Mouse (Mus musculus): ENCODE measurements around the gene Zfyve28. TPM values are rescaled to one million over a fixed set of nuclear protein-coding genes. Genes with fewer than 3 reads are reported as not detected.

Zfyve28 gene
- polyA plus RNA-seq, 1 experiment from 2014 or later: 4.5 TPM

- H3K4me1 ChIP-seq (ENCODE audit: control insufficient read depth, insufficient read depth, low read length): no peaks in the 10 kb centered on the region
- no peaks in the 10 kb centered on the region for H3K36me3 ChIP-seq (ENCODE audit: control insufficient read depth, insufficient read depth, low read length)
- no peak overlapping the region for H3K27ac ChIP-seq (ENCODE audit: low read depth, low read length)
- 93% methylated on average over 12 of the region's 12 CpGs for whole genome bisulfite sequencing
- H3K9me3 ChIP-seq (ENCODE audit: control insufficient read depth, low read length): no peaks in the 10 kb centered on the region
- no peak for ATAC-seq (ENCODE audit: low read depth)
- H3K27me3 ChIP-seq (ENCODE audit: control insufficient read depth, insufficient read depth, low read length): no peaks in the 10 kb centered on the region
- no peak overlapping the region for H3K4me3 ChIP-seq (ENCODE audit: low read depth, low read length)
- no peak overlapping the region for H3K9ac ChIP-seq (replicated peaks; ENCODE audit: low read depth, low read length)
- H3K4me2 ChIP-seq (ENCODE audit: low read depth, low read length): no peak overlapping the region
Measured at GRCm38 (mm10) chr5:34195786-34196185, 92.5 kb downstream of the Zfyve28 start.

DNA sequence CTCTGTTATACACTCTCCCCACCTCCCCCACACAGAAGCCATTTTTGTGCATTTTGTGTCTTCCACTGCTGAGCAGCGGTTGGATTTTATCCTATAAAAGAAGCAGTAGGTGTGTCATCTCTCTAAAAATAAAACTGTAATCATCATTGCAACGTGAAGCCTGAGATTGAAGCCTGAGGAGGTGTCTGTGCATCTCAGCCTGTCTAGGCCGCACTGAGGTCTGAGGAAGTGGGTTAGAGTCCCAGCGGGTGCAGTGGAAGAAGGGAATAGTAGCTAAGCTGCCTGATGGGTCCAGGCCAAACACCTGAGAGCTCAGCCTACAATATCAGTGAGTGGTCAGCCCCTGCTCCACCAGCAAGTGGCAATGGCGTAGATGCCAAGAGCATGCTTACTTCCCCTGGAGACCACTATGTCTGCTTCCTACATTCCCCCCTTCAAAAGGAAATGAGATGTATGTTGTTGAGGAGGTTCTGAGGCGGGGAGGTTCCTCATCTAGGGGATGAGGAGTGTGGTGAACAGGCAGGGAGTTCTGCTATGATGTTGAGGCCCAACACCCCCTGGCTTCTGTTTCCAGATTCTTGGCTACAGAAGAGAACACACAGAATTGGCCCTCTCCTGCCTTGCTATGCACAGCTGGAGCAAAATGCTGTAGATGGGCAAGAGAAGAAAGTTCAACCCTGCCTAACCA is 93.1 kb downstream of the Zfyve28 start:
- Histone ChIP-seq H3K4me3 (ENCODE audit: low read depth, low read length) (no peak overlapping the region), H3K4me2 (ENCODE audit: low read depth, low read length) (no peak overlapping the region), H3K36me3 (ENCODE audit: control insufficient read depth, insufficient read depth, low read length) (no peaks in the 10 kb centered on the region), H3K9me3 (ENCODE audit: control insufficient read depth, low read length) (no peaks in the 10 kb centered on the region), H3K9ac (replicated peaks; ENCODE audit: low read depth, low read length) (no peak overlapping the region), H3K27me3 (ENCODE audit: control insufficient read depth, insufficient read depth, low read length) (no peaks in the 10 kb centered on the region), H3K27ac (ENCODE audit: low read depth, low read length) (no peak overlapping the region), H3K4me1 (ENCODE audit: control insufficient read depth, insufficient read depth, low read length) (no peaks in the 10 kb centered on the region)
- WGBS: 82% methylated on average over 6 of the region's 6 CpGs
- no peak for ATAC-seq (ENCODE audit: low read depth)

DNA sequence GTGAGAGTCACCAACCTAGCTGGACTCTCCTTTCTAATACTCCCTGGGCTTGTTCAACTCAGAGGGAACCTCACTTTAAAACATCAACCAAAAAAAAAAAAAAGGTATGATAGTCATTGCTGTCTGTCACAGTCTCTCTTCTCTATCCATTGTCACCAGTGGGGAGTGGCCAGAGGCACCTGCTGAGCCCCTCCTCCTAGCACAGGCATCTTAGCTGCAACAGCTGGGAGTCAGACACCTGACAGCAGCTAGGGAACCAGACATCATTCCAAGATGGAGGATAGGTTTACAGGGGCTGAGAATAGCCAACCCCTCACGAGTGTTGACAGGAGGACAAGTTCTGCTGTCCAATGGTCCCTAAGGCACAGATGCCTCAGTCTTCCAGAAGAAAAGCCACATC is 93.8 kb downstream of the Zfyve28 start:
- ATAC-seq (ENCODE audit: low read depth): no peak
- Histone ChIP-seq H3K27ac (ENCODE audit: low read depth, low read length) (no peak overlapping the region), H3K9ac (replicated peaks; ENCODE audit: low read depth, low read length) (no peak overlapping the region), H3K4me2 (ENCODE audit: low read depth, low read length) (no peak overlapping the region), H3K4me1 (ENCODE audit: control insufficient read depth, insufficient read depth, low read length) (no peaks in the 10 kb centered on the region), H3K36me3 (ENCODE audit: control insufficient read depth, insufficient read depth, low read length) (no peaks in the 10 kb centered on the region), H3K9me3 (ENCODE audit: control insufficient read depth, low read length) (no peaks in the 10 kb centered on the region), H3K4me3 (ENCODE audit: low read depth, low read length) (no peak overlapping the region), H3K27me3 (ENCODE audit: control insufficient read depth, insufficient read depth, low read length) (no peaks in the 10 kb centered on the region)
- WGBS: 61% methylated on average over 1 of the region's 1 CpGs

- Histone ChIP-seq H3K9ac (replicated peaks; ENCODE audit: low read depth, low read length) (no peak overlapping the region), H3K4me1 (ENCODE audit: control insufficient read depth, insufficient read depth, low read length) (peaks cover 4% of the 10 kb centered on the region; the same call in 1 of the 2 replicates), H3K27ac (ENCODE audit: low read depth, low read length) (no peak overlapping the region), H3K27me3 (ENCODE audit: control insufficient read depth, insufficient read depth, low read length) (no peaks in the 10 kb centered on the region), H3K9me3 (ENCODE audit: control insufficient read depth, low read length) (no peaks in the 10 kb centered on the region), H3K4me2 (ENCODE audit: low read depth, low read length) (no peak overlapping the region), H3K36me3 (ENCODE audit: control insufficient read depth, insufficient read depth, low read length) (no peaks in the 10 kb centered on the region), H3K4me3 (ENCODE audit: low read depth, low read length) (no peak overlapping the region)
- no peak for ATAC-seq (ENCODE audit: low read depth)
- 78% methylated on average over 4 of the region's 4 CpGs for WGBS
Measured at GRCm38 (mm10) chr5:34191843-34192242, 96.4 kb downstream of the Zfyve28 start.

GRCm38 (mm10) chr5:34191021-34191420 is 97.2 kb downstream of the Zfyve28 start:
- Histone ChIP-seq H3K27ac (ENCODE audit: low read depth, low read length) (no peak overlapping the region), H3K4me3 (ENCODE audit: low read depth, low read length) (no peak overlapping the region), H3K27me3 (ENCODE audit: control insufficient read depth, insufficient read depth, low read length) (no peaks in the 10 kb centered on the region), H3K4me2 (ENCODE audit: low read depth, low read length) (no peak overlapping the region), H3K36me3 (ENCODE audit: control insufficient read depth, insufficient read depth, low read length) (no peaks in the 10 kb centered on the region), H3K9ac (replicated peaks; ENCODE audit: low read depth, low read length) (no peak overlapping the region), H3K9me3 (ENCODE audit: control insufficient read depth, low read length) (no peaks in the 10 kb centered on the region), H3K4me1 (ENCODE audit: control insufficient read depth, insufficient read depth, low read length) (peaks cover 10% of the 10 kb centered on the region)
- 56% methylated on average over 4 of the region's 4 CpGs for whole genome bisulfite sequencing
- ATAC-seq (ENCODE audit: low read depth): no peak

DNA sequence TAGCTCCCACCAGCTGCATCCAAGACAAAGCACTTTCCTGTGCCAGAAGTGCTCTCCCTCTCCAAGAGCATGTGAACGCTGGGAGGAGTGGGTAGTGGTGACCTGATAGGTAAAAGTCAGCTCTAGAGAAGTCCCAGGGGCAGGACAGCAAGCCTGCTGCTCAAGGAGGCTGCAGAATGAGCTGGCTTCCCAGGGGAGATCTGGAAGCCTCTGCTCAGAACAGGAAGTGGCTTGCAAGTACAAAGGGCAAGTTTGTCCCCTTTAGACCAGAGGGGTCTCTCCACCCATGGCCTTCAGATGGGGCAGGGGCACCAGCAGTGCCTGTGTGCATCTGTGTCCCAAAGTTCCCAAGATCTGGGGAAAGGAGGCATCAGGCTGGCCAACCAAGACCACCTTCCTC is 98.7 kb downstream of the Zfyve28 start:
- Histone ChIP-seq H3K36me3 (ENCODE audit: control insufficient read depth, insufficient read depth, low read length) (no peaks in the 10 kb centered on the region), H3K4me1 (ENCODE audit: control insufficient read depth, insufficient read depth, low read length) (peaks cover 23% of the 10 kb centered on the region), H3K4me2 (ENCODE audit: low read depth, low read length) (no peak overlapping the region), H3K9ac (replicated peaks; ENCODE audit: low read depth, low read length) (no peak overlapping the region), H3K27ac (ENCODE audit: low read depth, low read length) (no peak overlapping the region), H3K9me3 (ENCODE audit: control insufficient read depth, low read length) (no peaks in the 10 kb centered on the region), H3K27me3 (ENCODE audit: control insufficient read depth, insufficient read depth, low read length) (no peaks in the 10 kb centered on the region), H3K4me3 (ENCODE audit: low read depth, low read length) (no peak overlapping the region)
- ATAC-seq (ENCODE audit: low read depth): no peak
- 73% methylated on average over 1 of the region's 1 CpGs for WGBS

DNA sequence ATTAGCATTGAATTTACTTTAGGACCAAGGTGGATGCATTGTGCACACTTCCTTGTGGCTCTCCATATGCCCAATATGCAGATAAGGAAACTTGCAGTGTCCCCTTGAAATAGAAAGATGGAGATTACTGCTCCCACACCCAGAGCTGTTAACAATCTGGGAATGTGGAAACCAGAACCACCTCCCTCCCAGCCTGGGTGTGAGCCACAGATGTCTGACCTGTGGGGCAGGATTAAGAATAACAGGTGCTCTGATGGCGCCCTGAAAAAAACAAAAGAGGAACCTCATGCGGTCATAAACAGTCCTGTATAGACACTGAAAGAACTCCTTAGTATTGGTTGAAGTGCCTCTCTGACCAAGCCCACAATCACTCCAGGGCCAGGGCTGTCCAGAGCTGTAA is 99.4 kb downstream of the Zfyve28 start:
- Histone ChIP-seq H3K4me1 (ENCODE audit: control insufficient read depth, insufficient read depth, low read length) (peaks cover 26% of the 10 kb centered on the region), H3K9ac (replicated peaks; ENCODE audit: low read depth, low read length) (no peak overlapping the region), H3K9me3 (ENCODE audit: control insufficient read depth, low read length) (no peaks in the 10 kb centered on the region), H3K4me2 (ENCODE audit: low read depth, low read length) (peak overlapping the region; percentile 79), H3K27ac (ENCODE audit: low read depth, low read length) (no peak overlapping the region; the same call in 1 of the 2 replicates), H3K4me3 (ENCODE audit: low read depth, low read length) (no peak overlapping the region), H3K36me3 (ENCODE audit: control insufficient read depth, insufficient read depth, low read length) (no peaks in the 10 kb centered on the region), H3K27me3 (ENCODE audit: control insufficient read depth, insufficient read depth, low read length) (no peaks in the 10 kb centered on the region)
- 80% methylated on average over 2 of the region's 2 CpGs for WGBS
- ATAC-seq (ENCODE audit: low read depth): no peak

DNA sequence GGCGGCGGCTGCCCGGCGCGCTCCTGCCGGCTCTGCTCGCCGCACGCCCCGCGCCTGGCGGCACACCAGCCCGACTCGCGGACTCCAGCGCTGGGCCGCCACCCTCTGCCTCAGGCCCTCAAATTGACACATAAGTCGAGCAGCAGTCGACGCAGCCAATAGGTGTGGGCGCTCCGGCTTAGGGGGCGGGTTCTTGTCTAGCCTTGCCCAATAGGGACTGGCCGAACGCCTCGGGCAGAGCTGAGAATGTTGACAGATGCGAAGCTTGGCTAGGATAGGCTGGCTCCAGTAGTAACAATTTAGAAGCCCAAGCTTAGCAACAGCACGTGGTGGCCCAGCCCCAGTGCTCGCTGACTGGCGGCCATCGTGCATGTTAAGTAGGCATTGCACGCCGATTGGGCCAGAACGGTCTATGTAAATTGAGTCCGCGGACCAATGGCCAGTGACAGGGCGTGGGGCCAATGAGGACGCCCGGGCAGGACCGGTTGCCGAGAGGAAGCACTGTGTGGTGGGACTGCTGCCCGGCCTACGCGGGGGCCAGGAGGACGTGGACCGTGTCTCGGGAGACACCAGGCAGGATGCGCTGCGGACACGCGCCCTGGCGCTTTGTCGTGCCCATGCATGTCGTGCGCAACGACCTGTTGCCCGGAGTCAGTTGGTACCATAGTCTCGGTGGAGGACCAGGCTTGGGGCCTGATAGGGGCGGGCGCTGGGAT is 100.5 kb downstream of the Zfyve28 start, which contains the start of gene Mxd4:
Gene Mxd4 (minus strand): TSS at position 120 of the 716 bp plus-strand sequence.
- Histone ChIP-seq H3K27me3 (ENCODE audit: control insufficient read depth, insufficient read depth, low read length) (no peaks in the 10 kb centered on the region), H3K4me3 (ENCODE audit: low read depth, low read length) (peak within 1 kb of the TSS; percentile 94), H3K27ac (ENCODE audit: low read depth, low read length) (peak within 1 kb of the TSS; percentile 87), H3K36me3 (ENCODE audit: control insufficient read depth, insufficient read depth, low read length) (peaks cover 4% of the 10 kb centered on the region; the same call in 1 of the 2 replicates), H3K4me2 (ENCODE audit: low read depth, low read length) (peak within 1 kb of the TSS; percentile 79), H3K9me3 (ENCODE audit: control insufficient read depth, low read length) (no peaks in the 10 kb centered on the region), H3K9ac (replicated peaks; ENCODE audit: low read depth, low read length) (peak within 1 kb of the TSS; percentile 90), H3K4me1 (ENCODE audit: control insufficient read depth, insufficient read depth, low read length) (peaks cover 30% of the 10 kb centered on the region)
- ATAC-seq (ENCODE audit: low read depth): peak; percentile 99
- under 1% methylated on average over 59 of the region's 60 CpGs for WGBS

DNA sequence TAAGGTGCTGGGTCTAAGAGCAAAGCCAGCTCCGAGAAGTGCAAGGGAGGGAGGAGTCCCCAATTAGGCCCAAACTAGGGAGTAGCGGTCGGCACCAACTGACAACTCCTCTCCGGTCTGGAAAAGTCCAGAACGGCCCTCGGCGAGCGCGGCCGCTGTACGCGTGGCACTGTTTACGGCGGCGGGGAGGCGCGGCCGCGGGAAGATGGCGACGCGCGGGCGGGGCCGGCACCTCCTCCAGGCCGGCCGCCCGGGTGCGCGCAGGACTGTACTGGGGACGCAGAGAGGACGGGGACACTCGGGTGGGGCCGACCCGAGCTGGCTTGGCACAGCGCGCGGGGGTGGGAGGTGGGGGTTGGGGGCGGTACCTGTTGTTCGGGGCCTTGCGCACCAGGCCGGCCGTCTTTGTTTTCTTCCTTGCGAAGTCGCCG is 101.3 kb downstream of the Zfyve28 start:
- Histone ChIP-seq H3K27ac (ENCODE audit: low read depth, low read length) (peak overlapping the region; percentile 87), H3K4me2 (ENCODE audit: low read depth, low read length) (peak overlapping the region; percentile 79), H3K9me3 (ENCODE audit: control insufficient read depth, low read length) (no peaks in the 10 kb centered on the region), H3K9ac (replicated peaks; ENCODE audit: low read depth, low read length) (peak overlapping the region; percentile 90), H3K4me1 (ENCODE audit: control insufficient read depth, insufficient read depth, low read length) (peaks cover 30% of the 10 kb centered on the region), H3K4me3 (ENCODE audit: low read depth, low read length) (peak overlapping the region; percentile 94), H3K27me3 (ENCODE audit: control insufficient read depth, insufficient read depth, low read length) (no peaks in the 10 kb centered on the region), H3K36me3 (ENCODE audit: control insufficient read depth, insufficient read depth, low read length) (peaks cover 8% of the 10 kb centered on the region; the same call in 1 of the 2 replicates)
- peak; percentile 24 for ATAC-seq (ENCODE audit: low read depth)
- under 1% methylated on average over 34 of the region's 46 CpGs for WGBS
